Mouse (Mus musculus): Measurements from ENCODE around the gene Zdhhc19. TPM values are rescaled to one million over a fixed set of nuclear protein-coding genes. Genes with fewer than 3 reads are reported as not detected.

The Zdhhc19 gene
- total RNA-seq, 1 experiment, result not detected

DNA sequence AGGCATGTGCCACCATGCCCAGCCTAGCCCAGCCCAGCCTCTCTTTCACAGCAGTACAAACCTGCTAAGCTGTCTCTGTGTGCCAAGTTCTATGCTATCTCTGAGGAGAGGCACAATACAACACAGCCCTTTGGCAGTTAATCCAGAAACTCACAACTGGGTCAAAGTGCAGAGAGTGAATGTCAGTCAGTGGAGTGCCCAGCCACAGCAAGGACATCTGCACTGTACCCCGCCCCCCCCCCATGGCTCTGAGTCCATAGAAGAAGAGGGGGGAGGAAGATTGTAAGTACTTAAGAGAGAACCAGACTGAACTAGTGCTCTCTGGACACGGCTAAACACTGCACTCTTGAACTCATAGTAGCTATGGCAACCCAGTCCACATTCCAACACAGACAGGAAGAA lies 55.3 kb downstream of the Zdhhc19 start:
- Histone ChIP-seq H3K27ac (ENCODE audit: insufficient read depth, low read depth, low read length, poor library complexity, severe bottlenecking) (no peak overlapping the region), H3K4me1 (ENCODE audit: control insufficient read depth in 2 of 2, insufficient read depth in 2 of 2, low read length in 2 of 2, poor library complexity in 1 of 2) (peaks cover 7 to 8% of the 10 kb centered on the region in 2 experiments), H3K9me3 (ENCODE audit: control insufficient read depth, insufficient read depth, low read depth, low read length) (no peaks in the 10 kb centered on the region), H3K4me3 (ENCODE audit: insufficient read depth in 1 of 2, low read depth in 1 of 2, low read length in 2 of 2, poor library complexity in 1 of 2, severe bottlenecking in 1 of 2) (no peak overlapping the region), H3K36me3 (ENCODE audit: control insufficient read depth, insufficient read depth, low read length, poor library complexity, severe bottlenecking) (no peaks in the 10 kb centered on the region), H3K9ac (ENCODE audit: insufficient read depth, low read depth, low read length, poor library complexity, severe bottlenecking) (no peak overlapping the region)
- TF ChIP-seq ZC3H11A (IDR thresholded peaks at IDR 0.05; ENCODE audit: borderline replicate concordance, low read depth, low read length), result no peak
- in situ Hi-C loops (cut with MboI; ENCODE audit: low sequenced_read_pairs in 2 of 2, unreplicated experiment in 2 of 2), result no loop called here
- DNase-seq (ENCODE audit: low read depth, low spot score), result peak; percentile 68

DNA sequence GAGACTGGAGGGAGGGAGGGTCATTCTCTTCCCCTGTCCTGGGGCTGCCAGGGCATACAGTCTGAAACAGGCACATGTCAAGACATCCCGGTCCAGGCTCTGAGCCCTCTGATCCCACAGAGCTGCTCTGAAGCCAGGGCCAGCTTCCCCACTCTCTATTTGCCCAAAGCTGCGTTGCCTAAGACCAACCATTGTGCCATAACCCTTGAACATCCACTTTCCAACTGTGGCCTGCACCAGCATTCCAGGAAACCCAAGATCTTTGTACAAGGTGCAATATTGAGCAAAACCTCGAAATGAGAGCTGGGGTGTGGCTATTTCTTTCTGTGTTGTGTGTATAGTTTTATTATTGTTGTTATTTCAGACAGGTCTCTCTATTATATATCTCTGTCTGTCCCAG lies 59.5 kb downstream of the Zdhhc19 start:
- Histone ChIP-seq H3K27ac (ENCODE audit: insufficient read depth, low read depth, low read length, poor library complexity, severe bottlenecking) (no peak overlapping the region), H3K36me3 (ENCODE audit: control insufficient read depth, insufficient read depth, low read length, poor library complexity, severe bottlenecking) (no peaks in the 10 kb centered on the region), H3K4me3 (ENCODE audit: insufficient read depth in 1 of 2, low read depth in 1 of 2, low read length in 2 of 2, poor library complexity in 1 of 2, severe bottlenecking in 1 of 2) (no peak overlapping the region), H3K9me3 (ENCODE audit: control insufficient read depth, insufficient read depth, low read depth, low read length) (no peaks in the 10 kb centered on the region), H3K4me1 (ENCODE audit: control insufficient read depth in 2 of 2, insufficient read depth in 2 of 2, low read length in 2 of 2, poor library complexity in 1 of 2) (peaks cover 3 to 4% of the 10 kb centered on the region in 2 experiments; a peak in 2 of 4 replicates), H3K9ac (ENCODE audit: insufficient read depth, low read depth, low read length, poor library complexity, severe bottlenecking) (no peak overlapping the region)
- in situ Hi-C loops (cut with MboI; ENCODE audit: low sequenced_read_pairs in 2 of 2, unreplicated experiment in 2 of 2), result no loop called here
- DNase-seq (ENCODE audit: low read depth, low spot score), result no peak
- TF ChIP-seq ZC3H11A (IDR thresholded peaks at IDR 0.05; ENCODE audit: borderline replicate concordance, low read depth, low read length) (no peak), HCFC1 (IDR thresholded peaks at IDR 0.05; ENCODE audit: borderline replicate concordance, insufficient read depth, low read length) (no peak), ZNF384 (IDR thresholded peaks at IDR 0.05; ENCODE audit: low read depth, low read length) (no peak), CHD2 (IDR thresholded peaks at IDR 0.05; ENCODE audit: low read depth, low read length) (no peak), MAFK (IDR thresholded peaks at IDR 0.05; ENCODE audit: insufficient read depth, low read depth, low read length) (no peak)

DNA sequence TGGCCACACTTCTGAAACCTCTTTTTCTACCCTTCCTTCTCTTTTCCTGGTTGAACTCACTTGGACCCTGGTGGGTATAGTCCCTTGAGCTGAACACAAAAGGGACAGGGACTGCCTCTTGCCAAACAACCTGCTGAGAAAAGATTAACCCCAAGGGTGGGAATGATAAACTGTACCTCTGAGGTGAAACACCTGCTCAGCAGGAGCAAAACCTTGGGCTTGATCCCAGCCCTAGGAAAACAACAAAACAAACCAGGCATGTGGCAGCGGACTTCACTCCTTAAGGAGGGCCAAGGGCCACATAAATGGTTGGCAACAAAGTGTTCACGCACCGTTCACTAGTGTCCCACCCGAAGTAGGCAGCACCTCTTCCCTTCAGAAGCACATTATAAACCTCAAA lies 63.4 kb downstream of the Zdhhc19 start:
- Histone ChIP-seq H3K4me1 (ENCODE audit: control insufficient read depth in 2 of 2, insufficient read depth in 2 of 2, low read length in 2 of 2, poor library complexity in 1 of 2) (peaks cover 0 to 2% of the 10 kb centered on the region in 2 experiments; a peak in 1 of 4 replicates), H3K27ac (ENCODE audit: insufficient read depth, low read depth, low read length, poor library complexity, severe bottlenecking) (no peak overlapping the region), H3K9me3 (ENCODE audit: control insufficient read depth, insufficient read depth, low read depth, low read length) (no peaks in the 10 kb centered on the region), H3K4me3 (ENCODE audit: insufficient read depth in 1 of 2, low read depth in 1 of 2, low read length in 2 of 2, poor library complexity in 1 of 2, severe bottlenecking in 1 of 2) (no peak overlapping the region), H3K9ac (ENCODE audit: insufficient read depth, low read depth, low read length, poor library complexity, severe bottlenecking) (no peak overlapping the region), H3K36me3 (ENCODE audit: control insufficient read depth, insufficient read depth, low read length, poor library complexity, severe bottlenecking) (no peaks in the 10 kb centered on the region)
- in situ Hi-C loops (cut with MboI; ENCODE audit: low sequenced_read_pairs in 2 of 2, unreplicated experiment in 2 of 2), result no loop called here
- no peak for TF ChIP-seq CHD2 (IDR thresholded peaks at IDR 0.05; ENCODE audit: low read depth, low read length)
- DNase-seq (ENCODE audit: low read depth, low spot score), result no peak

- no peak overlapping the region for H3K4me3 ChIP-seq (ENCODE audit: insufficient read depth in 1 of 2, low read depth in 1 of 2, low read length in 2 of 2, poor library complexity in 1 of 2, severe bottlenecking in 1 of 2)
- no peaks in the 10 kb centered on the region for H3K36me3 ChIP-seq (ENCODE audit: control insufficient read depth, insufficient read depth, low read length, poor library complexity, severe bottlenecking)
- in situ Hi-C loops (cut with MboI; ENCODE audit: low sequenced_read_pairs in 2 of 2, unreplicated experiment in 2 of 2), result no loop called here
- no peak for TF ChIP-seq HCFC1 (IDR thresholded peaks at IDR 0.05; ENCODE audit: borderline replicate concordance, insufficient read depth, low read length)
- no peak for TF ChIP-seq ZNF384 (IDR thresholded peaks at IDR 0.05; ENCODE audit: low read depth, low read length)
- no peak for TF ChIP-seq ZC3H11A (IDR thresholded peaks at IDR 0.05; ENCODE audit: borderline replicate concordance, low read depth, low read length)
- TF ChIP-seq CHD2 (IDR thresholded peaks at IDR 0.05; ENCODE audit: low read depth, low read length), result no peak
- TF ChIP-seq MAFK (IDR thresholded peaks at IDR 0.05; ENCODE audit: insufficient read depth, low read depth, low read length), result no peak
- H3K4me1 ChIP-seq (ENCODE audit: control insufficient read depth in 2 of 2, insufficient read depth in 2 of 2, low read length in 2 of 2, poor library complexity in 1 of 2), result peaks cover 3 to 8% of the 10 kb centered on the region in 2 experiments; a peak in 2 of 4 replicates
- no peaks in the 10 kb centered on the region for H3K9me3 ChIP-seq (ENCODE audit: control insufficient read depth, insufficient read depth, low read depth, low read length)
- no peak overlapping the region for H3K9ac ChIP-seq (ENCODE audit: insufficient read depth, low read depth, low read length, poor library complexity, severe bottlenecking)
- no peak overlapping the region for H3K27ac ChIP-seq (ENCODE audit: insufficient read depth, low read depth, low read length, poor library complexity, severe bottlenecking)
- DNase-seq (ENCODE audit: low read depth, low spot score), result no peak
Measured at GRCm38 (mm10) chr16:32563056-32563793, 67.2 kb downstream of the Zdhhc19 start.

DNA sequence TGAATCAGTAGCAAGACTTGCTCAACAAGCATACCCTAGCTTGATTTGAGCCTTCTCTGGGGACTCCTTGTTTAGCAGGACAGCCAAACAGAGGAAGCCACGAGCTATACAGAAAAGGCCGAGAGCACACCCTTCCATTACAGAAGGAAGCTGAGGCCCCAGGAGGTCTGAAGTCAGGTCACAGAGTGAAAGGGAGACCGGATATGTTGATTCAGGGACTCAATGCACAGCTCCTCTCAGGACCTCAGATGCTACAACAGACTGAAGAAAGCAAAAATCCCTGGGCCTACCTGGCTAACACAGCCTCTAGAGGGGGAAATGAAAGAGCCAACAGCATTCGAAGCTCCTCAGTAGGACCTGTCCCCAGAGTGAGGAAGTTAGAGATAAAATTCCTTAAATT lies 71.2 kb downstream of the Zdhhc19 start:
- Histone ChIP-seq H3K27ac (ENCODE audit: insufficient read depth, low read depth, low read length, poor library complexity, severe bottlenecking) (no peak overlapping the region; the same call in 1 of the 2 replicates), H3K9me3 (ENCODE audit: control insufficient read depth, insufficient read depth, low read depth, low read length) (no peaks in the 10 kb centered on the region), H3K4me1 (ENCODE audit: control insufficient read depth in 2 of 2, insufficient read depth in 2 of 2, low read length in 2 of 2, poor library complexity in 1 of 2) (peaks cover 3 to 7% of the 10 kb centered on the region in 2 experiments; a peak in 2 of 4 replicates), H3K4me3 (ENCODE audit: insufficient read depth in 1 of 2, low read depth in 1 of 2, low read length in 2 of 2, poor library complexity in 1 of 2, severe bottlenecking in 1 of 2) (no peak overlapping the region), H3K36me3 (ENCODE audit: control insufficient read depth, insufficient read depth, low read length, poor library complexity, severe bottlenecking) (no peaks in the 10 kb centered on the region), H3K9ac (ENCODE audit: insufficient read depth, low read depth, low read length, poor library complexity, severe bottlenecking) (no peak overlapping the region)
- TF ChIP-seq CHD2 (IDR thresholded peaks at IDR 0.05; ENCODE audit: low read depth, low read length) (no peak), MAFK (IDR thresholded peaks at IDR 0.05; ENCODE audit: insufficient read depth, low read depth, low read length) (no peak)
- in situ Hi-C loops (cut with MboI; ENCODE audit: low sequenced_read_pairs in 2 of 2, unreplicated experiment in 2 of 2), result no loop called here
- peak; percentile 43 for DNase-seq (ENCODE audit: low read depth, low spot score)
